Mouse (Mus musculus) embryonic facial prominence, embryonic 15.5 days (tissue): ENCODE measurements at regions not wholly inside any gene's neighbourhood (a gene's known extent, or its start where the extent isn't known, plus 50 kb on each side); places are given as distances from the start of the nearest gene placed in this dataset.
A peak's percentile ranks its signal among the peaks of the same experiment; 100 is the strongest.

Experiments
- ATAC-seq: fragments of 200-750 bp; cut with Nextera tagmentation; 2 replicates; pipeline ENCODE4 v1.8.0; 2017; ENCODE audit warnings: low read depth, moderate TSS enrichment; ENCODE audit not compliant: insufficient number of reproducible peaks, low FRiP score, low TSS enrichment
- H3K27ac ChIP-seq: fragments of 300-500 bp; sonication (generic); replicated peaks from 2 replicates; pipeline ENCODE4 v1.5.1; 2015; ENCODE audit warnings: mild to moderate bottlenecking, inconsistent platforms
- H3K27me3 ChIP-seq: fragments of 300-500 bp; sonication (generic); 2 replicates; pipeline ENCODE4 v1.6.1; 2015; ENCODE audit warnings: inconsistent platforms
- H3K36me3 ChIP-seq: fragments of 300-500 bp; sonication (generic); 2 replicates; pipeline ENCODE4 v1.6.1; 2015; ENCODE audit warnings: mild to moderate bottlenecking, inconsistent platforms
- H3K4me1 ChIP-seq: fragments of 300-500 bp; sonication (generic); 2 replicates; pipeline ENCODE4 v1.6.1; 2015; ENCODE audit warnings: inconsistent platforms
- H3K4me2 ChIP-seq: fragments of 300-500 bp; sonication (generic); replicated peaks from 2 replicates; pipeline ENCODE4 v1.6.1; 2015; ENCODE audit warnings: mild to moderate bottlenecking, inconsistent platforms
- H3K4me3 ChIP-seq: fragments of 300-500 bp; sonication (generic); replicated peaks from 2 replicates; pipeline ENCODE4 v1.5.1; 2015; ENCODE audit warnings: mild to moderate bottlenecking, inconsistent platforms
- H3K9ac ChIP-seq: fragments of 300-500 bp; sonication (generic); 2 replicates; pipeline ENCODE4 v1.6.1; 2015; ENCODE audit warnings: inconsistent platforms
- H3K9me3 ChIP-seq: fragments of 300-500 bp; sonication (generic); replicated peaks from 2 replicates; pipeline ENCODE4 v1.6.1; 2016; ENCODE audit warnings: inconsistent platforms
- WGBS: fragments of 180-500 bp; shearing (Covaris S2); methylation state at CpG from one replicate; pipeline ENCODE4 v1.1.7; 2015; 5-methylcytosine and 5-hydroxymethylcytosine counted together

DNA sequence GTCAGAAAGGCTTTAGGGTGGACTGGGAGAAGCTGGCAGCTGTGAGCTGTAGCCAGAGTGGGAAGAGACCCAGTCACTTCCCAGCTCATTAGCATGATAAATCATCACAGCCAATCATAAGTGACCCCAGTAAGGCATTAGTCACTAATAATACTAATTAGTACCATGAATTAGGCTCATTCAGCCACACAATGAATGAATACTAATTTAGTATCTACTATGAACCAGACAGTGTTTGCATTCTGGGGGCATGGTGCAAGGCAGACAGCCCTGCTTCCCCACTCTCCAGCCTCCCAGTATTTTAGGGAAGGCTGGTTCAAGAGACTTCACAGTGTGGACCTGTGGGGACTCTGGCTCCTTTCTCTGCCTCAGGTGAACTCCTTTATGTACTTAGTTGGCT, 523.7 kb downstream of the Tbc1d22a start:
- no peak for ATAC-seq
- Histone ChIP-seq H3K36me3 (no peaks in the 10 kb centered on the region), H3K27me3 (no peaks in the 10 kb centered on the region), H3K27ac (no peak overlapping the region), H3K4me2 (no peak overlapping the region), H3K9ac (no peak overlapping the region), H3K4me1 (no peaks in the 10 kb centered on the region), H3K9me3 (no peaks in the 10 kb centered on the region), H3K4me3 (no peak overlapping the region)

DNA sequence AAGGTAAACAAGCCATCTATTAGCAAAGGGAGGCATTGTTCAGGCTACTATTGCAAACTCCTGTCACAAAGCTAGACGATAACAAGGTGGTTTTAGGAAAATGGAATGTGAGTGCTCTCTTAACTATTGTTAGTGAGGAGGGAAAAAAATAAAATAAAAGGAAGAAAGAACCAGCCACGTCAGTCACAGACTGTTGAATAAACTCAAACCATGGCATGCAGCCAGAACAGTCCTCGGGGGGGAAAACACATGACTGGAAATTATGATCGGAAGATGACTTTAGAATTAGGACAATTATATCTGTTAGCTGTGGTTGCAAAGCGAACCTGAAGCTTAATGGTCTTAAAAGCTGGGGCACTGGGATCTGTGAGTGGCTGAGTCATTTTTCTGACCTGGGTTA, 524.1 kb downstream of the Tbc1d22a start:
- H3K27ac ChIP-seq, result no peak overlapping the region
- no peak for ATAC-seq
- H3K27me3 ChIP-seq, result no peaks in the 10 kb centered on the region
- H3K9me3 ChIP-seq, result no peaks in the 10 kb centered on the region
- no peak overlapping the region for H3K9ac ChIP-seq
- H3K36me3 ChIP-seq, result no peaks in the 10 kb centered on the region
- H3K4me1 ChIP-seq, result no peaks in the 10 kb centered on the region
- no peak overlapping the region for H3K4me3 ChIP-seq
- WGBS, result 27% methylated on average over 5 of the region's 5 CpGs
- no peak overlapping the region for H3K4me2 ChIP-seq

DNA sequence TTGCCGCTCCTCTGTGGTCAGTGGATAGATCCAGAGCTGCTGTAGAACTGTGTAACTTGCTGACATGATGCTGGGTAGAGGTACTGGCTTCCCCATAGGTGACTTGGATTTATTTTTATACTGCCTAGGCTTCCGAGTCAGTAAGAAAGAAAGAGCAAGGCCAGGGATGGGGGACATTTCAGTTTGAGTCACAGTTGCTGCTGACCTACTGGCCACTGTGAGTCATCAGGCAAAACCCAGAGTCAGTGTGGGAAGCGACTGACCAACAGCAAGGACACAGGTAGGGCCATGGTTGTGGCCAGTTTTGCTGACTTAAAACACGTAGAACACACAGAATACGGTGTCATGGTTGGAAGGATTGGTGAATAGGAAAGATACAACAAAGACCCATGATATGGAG, 524.5 kb downstream of the Tbc1d22a start:
- ATAC-seq, result no peak
- H3K27me3 ChIP-seq, result no peaks in the 10 kb centered on the region
- WGBS, result 83% methylated on average over 5 of the region's 5 CpGs

DNA sequence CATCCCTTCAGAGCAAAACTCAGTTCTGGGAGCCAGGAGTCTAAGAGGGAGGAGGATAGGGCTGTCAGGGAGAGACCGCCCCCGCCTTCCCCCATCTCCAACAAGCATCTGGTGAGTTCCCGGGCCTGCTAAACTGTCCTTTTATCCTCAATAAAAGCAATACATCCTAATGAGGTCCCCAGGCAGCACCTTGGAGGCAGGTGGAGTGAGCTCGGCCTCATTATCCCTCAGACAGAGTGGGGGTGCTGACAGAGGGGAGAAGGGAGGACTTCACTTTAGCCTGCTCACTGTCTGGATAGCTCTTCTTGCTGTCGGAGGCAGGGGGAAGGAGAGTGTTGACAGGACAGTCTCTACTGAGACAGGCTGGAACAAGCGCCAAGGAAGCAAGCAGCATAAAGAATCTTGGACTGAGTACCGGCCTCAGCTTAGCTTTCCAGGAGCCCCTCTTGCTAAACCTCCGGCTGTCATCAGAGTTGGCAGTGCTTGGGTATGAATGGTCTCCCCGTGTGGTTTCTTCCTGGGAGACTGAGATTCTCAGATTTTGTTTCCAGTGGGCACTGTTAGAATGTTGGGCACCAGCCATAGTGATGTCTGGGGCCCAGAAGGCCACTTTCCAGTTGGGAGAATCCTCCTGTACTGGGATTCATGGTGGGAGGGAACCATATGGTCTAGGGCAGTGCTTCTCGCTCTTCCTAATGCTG, 537.3 kb downstream of the Tbc1d22a start:
- H3K4me2 ChIP-seq, result no peak overlapping the region
- ATAC-seq, result peak; percentile 72
- WGBS, result 40% methylated on average over 10 of the region's 10 CpGs
- no peaks in the 10 kb centered on the region for H3K4me1 ChIP-seq
- no peak overlapping the region for H3K27ac ChIP-seq
- no peak overlapping the region for H3K9ac ChIP-seq
- no peaks in the 10 kb centered on the region for H3K27me3 ChIP-seq
- H3K4me3 ChIP-seq, result no peak overlapping the region
- H3K36me3 ChIP-seq, result no peaks in the 10 kb centered on the region
- no peaks in the 10 kb centered on the region for H3K9me3 ChIP-seq

More for the DNA sequence above, 524.5 kb downstream of the Tbc1d22a start:
- Histone ChIP-seq H3K9ac (no peak overlapping the region), H3K4me3 (no peak overlapping the region), H3K4me2 (no peak overlapping the region), H3K27ac (no peak overlapping the region), H3K36me3 (no peaks in the 10 kb centered on the region), H3K9me3 (no peaks in the 10 kb centered on the region), H3K4me1 (no peaks in the 10 kb centered on the region)

GRCm38 (mm10) chr15:86763581-86764375, 549.5 kb downstream of the Tbc1d22a start:
- H3K4me3 ChIP-seq, result no peak overlapping the region
- no peak overlapping the region for H3K27ac ChIP-seq
- no peaks in the 10 kb centered on the region for H3K4me1 ChIP-seq
- no peaks in the 10 kb centered on the region for H3K9me3 ChIP-seq
- H3K4me2 ChIP-seq, result no peak overlapping the region
- H3K36me3 ChIP-seq, result no peaks in the 10 kb centered on the region
- no peak overlapping the region for H3K9ac ChIP-seq
- 91% methylated on average over 10 of the region's 10 CpGs for WGBS
- no peak for ATAC-seq
- H3K27me3 ChIP-seq, result no peaks in the 10 kb centered on the region

DNA sequence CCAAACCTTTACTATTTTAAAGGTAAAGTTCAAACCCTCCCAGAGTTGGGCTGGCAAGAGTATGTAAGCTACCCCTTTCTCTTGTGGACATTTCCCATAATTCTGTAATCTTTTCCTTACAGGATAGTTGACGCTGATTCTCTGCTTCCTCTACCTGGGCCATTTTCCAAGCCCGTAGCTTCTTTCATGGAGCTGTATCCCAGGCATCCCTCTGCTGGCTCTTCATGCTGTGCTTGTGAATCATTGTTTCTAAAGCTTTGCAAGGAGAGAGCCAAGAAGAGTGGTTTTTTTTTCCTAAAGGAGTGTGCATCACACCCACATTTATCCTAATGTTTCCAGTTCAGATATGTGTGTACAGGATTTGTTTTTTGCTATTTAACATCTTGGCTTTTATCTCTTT, 553.4 kb downstream of the Tbc1d22a start:
- ATAC-seq, result no peak
- H3K4me1 ChIP-seq, result no peaks in the 10 kb centered on the region
- no peak overlapping the region for H3K9ac ChIP-seq
- no peaks in the 10 kb centered on the region for H3K9me3 ChIP-seq
- no peak overlapping the region for H3K4me3 ChIP-seq
- no peak overlapping the region for H3K4me2 ChIP-seq
- WGBS, result 80% methylated on average over 2 of the region's 2 CpGs
- H3K36me3 ChIP-seq, result no peaks in the 10 kb centered on the region
- no peaks in the 10 kb centered on the region for H3K27me3 ChIP-seq
- H3K27ac ChIP-seq, result no peak overlapping the region

DNA sequence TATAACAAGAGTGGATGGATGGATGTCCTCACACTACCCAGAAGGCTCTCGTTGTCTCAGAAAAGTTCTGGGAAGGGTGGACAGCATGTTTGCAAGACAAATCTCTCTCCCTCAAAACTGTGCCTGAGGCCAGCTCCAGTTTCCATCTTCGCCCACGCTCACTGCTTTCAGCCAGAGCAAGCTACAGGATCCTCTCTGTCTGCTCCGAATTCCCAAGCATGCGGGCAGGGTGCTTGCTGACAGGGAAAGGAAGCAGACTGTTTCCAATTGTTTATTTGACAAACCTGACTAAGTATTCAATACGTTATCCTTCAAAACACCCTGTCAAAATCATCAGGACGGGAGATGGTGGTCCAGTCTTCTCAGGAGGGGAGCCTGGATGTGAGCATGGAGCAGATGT, 558.8 kb downstream of the Tbc1d22a start:
- H3K27me3 ChIP-seq, result no peaks in the 10 kb centered on the region
- no peak for ATAC-seq
- H3K4me1 ChIP-seq, result no peaks in the 10 kb centered on the region
- no peak overlapping the region for H3K4me3 ChIP-seq
- H3K4me2 ChIP-seq, result no peak overlapping the region
- H3K9ac ChIP-seq, result no peak overlapping the region
- no peak overlapping the region for H3K27ac ChIP-seq
- no peaks in the 10 kb centered on the region for H3K9me3 ChIP-seq
- no peaks in the 10 kb centered on the region for H3K36me3 ChIP-seq
- 58% methylated on average over 7 of the region's 7 CpGs for WGBS

DNA sequence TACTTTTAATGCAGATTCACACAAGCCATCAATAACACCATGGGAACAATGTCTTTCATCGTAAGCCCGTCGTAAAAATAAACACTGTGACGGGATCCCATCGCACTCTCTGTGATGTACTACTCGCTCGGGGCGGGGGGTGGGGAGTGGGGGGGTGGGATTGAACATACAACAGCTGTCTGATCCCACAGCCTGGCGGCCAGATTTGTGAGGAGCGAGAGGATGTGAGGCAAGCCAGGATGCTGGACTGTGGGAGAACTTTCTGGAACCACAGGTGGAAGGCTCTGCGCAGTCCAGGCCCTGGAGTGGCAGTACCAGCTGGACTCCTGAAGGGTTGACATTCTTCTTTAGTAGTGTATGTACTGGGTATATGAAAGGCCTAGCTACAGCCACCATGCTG, 563.7 kb downstream of the Tbc1d22a start:
- Histone ChIP-seq H3K4me2 (no peak overlapping the region), H3K9me3 (no peaks in the 10 kb centered on the region), H3K27me3 (no peaks in the 10 kb centered on the region), H3K4me1 (no peaks in the 10 kb centered on the region), H3K9ac (no peak overlapping the region), H3K27ac (no peak overlapping the region), H3K36me3 (no peaks in the 10 kb centered on the region), H3K4me3 (no peak overlapping the region)
- no peak for ATAC-seq
- WGBS, result 70% methylated on average over 11 of the region's 11 CpGs

- WGBS, result 85% methylated on average over 11 of the region's 11 CpGs
- Histone ChIP-seq H3K4me1 (no peaks in the 10 kb centered on the region), H3K4me2 (no peak overlapping the region), H3K27ac (no peak overlapping the region), H3K27me3 (no peaks in the 10 kb centered on the region), H3K36me3 (no peaks in the 10 kb centered on the region), H3K9me3 (no peaks in the 10 kb centered on the region), H3K4me3 (no peak overlapping the region), H3K9ac (no peak overlapping the region)
- no peak for ATAC-seq
Observed at GRCm38 (mm10) chr15:86781160-86781559, 566.9 kb downstream of the Tbc1d22a start.

DNA sequence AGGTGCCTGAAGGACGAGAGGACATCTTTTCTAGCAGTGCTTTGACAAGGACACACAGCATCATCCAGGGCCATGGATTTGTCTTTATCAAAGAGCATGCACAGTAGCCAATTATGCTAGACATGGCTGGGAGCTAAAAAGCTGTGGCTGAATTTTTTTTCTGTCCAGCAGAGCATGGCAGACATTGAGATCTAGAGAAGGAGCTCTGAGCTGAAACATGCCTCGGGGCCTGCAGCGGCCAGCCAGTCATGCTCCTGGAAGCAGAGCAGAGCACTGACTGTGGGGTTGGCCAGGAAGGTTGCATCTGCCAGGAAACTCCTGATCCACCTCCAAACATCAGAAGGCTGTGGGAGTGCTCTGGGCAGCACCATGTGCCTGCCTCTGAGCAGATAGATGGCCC, 580.5 kb downstream of the Tbc1d22a start:
- no peak for ATAC-seq
- Histone ChIP-seq H3K4me3 (no peak overlapping the region), H3K36me3 (no peaks in the 10 kb centered on the region), H3K9me3 (no peaks in the 10 kb centered on the region), H3K9ac (no peak overlapping the region), H3K27me3 (no peaks in the 10 kb centered on the region), H3K4me2 (no peak overlapping the region), H3K27ac (no peak overlapping the region), H3K4me1 (no peaks in the 10 kb centered on the region)
- 53% methylated on average over 3 of the region's 3 CpGs for WGBS

GRCm38 (mm10) chr15:86798474-86799178, 584.4 kb downstream of the Tbc1d22a start:
- no peak for ATAC-seq

More at GRCm38 (mm10) chr15:86798474-86799178, 584.4 kb downstream of the Tbc1d22a start:
- Histone ChIP-seq H3K4me1 (no peaks in the 10 kb centered on the region), H3K4me2 (no peak overlapping the region), H3K36me3 (no peaks in the 10 kb centered on the region), H3K27ac (no peak overlapping the region), H3K4me3 (no peak overlapping the region), H3K9ac (no peak overlapping the region), H3K9me3 (no peaks in the 10 kb centered on the region), H3K27me3 (no peaks in the 10 kb centered on the region)
- WGBS, result 83% methylated on average over 9 of the region's 9 CpGs
